Mouse (Mus musculus) forebrain, postnatal 0 days (tissue): ENCODE data around the gene Padi1. TPM values are rescaled to one million over a fixed set of nuclear protein-coding genes. Genes with fewer than 3 reads are reported as not detected.

Experiments
- ATAC-seq: fragments of 200-750 bp; cut with Nextera tagmentation; 2 replicates; pipeline ENCODE4 v1.8.0; 2017; ENCODE audit warnings: mild to moderate bottlenecking, moderate library complexity
- DNase-seq: peaks from one replicate; pipeline ENCODE4 v3.0.0-alpha.2; 2015
- H3K27ac ChIP-seq: fragments of 300-500 bp; sonication (generic); 2 replicates; pipeline ENCODE4 v1.5.1; 2014; ENCODE audit warnings: low read depth, mild to moderate bottlenecking, antibody characterized with exemption, low read length, moderate library complexity, mixed read lengths
- H3K27me3 ChIP-seq: fragments of 300-500 bp; sonication (generic); 2 replicates; pipeline ENCODE4 v1.6.1; 2014; ENCODE audit warnings: mild to moderate bottlenecking, low read length, mixed read lengths; ENCODE audit not compliant: insufficient read depth
- H3K36me3 ChIP-seq: fragments of 300-500 bp; sonication (generic); 2 replicates; pipeline ENCODE4 v1.6.1; 2014; ENCODE audit warnings: mild to moderate bottlenecking, moderate library complexity; ENCODE audit not compliant: insufficient read depth
- H3K4me1 ChIP-seq: fragments of 300-500 bp; sonication (generic); 2 replicates; pipeline ENCODE4 v1.6.1; 2014; ENCODE audit warnings: antibody characterized with exemption; ENCODE audit not compliant: insufficient read depth
- H3K4me2 ChIP-seq: fragments of 300-500 bp; sonication (generic); 2 replicates; pipeline ENCODE4 v1.6.1; 2014; ENCODE audit warnings: low read depth, mild to moderate bottlenecking, moderate library complexity
- H3K4me3 ChIP-seq: fragments of 300-500 bp; sonication (generic); 2 replicates; pipeline ENCODE4 v1.5.1; 2014; ENCODE audit warnings: low read depth, low read length, mixed read lengths
- H3K9ac ChIP-seq: fragments of 300-500 bp; sonication (generic); 2 replicates; pipeline ENCODE4 v1.6.1; 2014; ENCODE audit warnings: mild to moderate bottlenecking
- H3K9me3 ChIP-seq: fragments of 300-500 bp; sonication (generic); 2 replicates; pipeline ENCODE4 v1.6.1; 2016; ENCODE audit warnings: low read length
- CTCF ChIP-seq: sonication (generic); IDR thresholded peaks from 2 replicates; pipeline ENCODE4 v1.5.1; 2016; ENCODE audit warnings: antibody characterized with exemption, control low read depth, low read depth
- WGBS: fragments of 180-500 bp; shearing (Covaris S2); extraction: QIAGEN DNeasy Blood & Tissue Kit; methylation state at CpG from one replicate; pipeline ENCODE4 v1.1.7; 2014; 5-methylcytosine and 5-hydroxymethylcytosine counted together
- polyA plus RNA-seq: library from polyadenylated mRNA; unstranded; fragments of >200 nt; fragmentation: Nextera tagmentation; extraction: Ambion mirVana; gene quantifications from 2 replicates; pipeline ENCODE4 v1.2.1, GENCODE M21; 2015
- total RNA-seq: library from RNA; depleted of rRNA; stranded (reverse); fragments of >200 nt; gene quantifications from 2 replicates; pipeline ENCODE4 v1.2.3, GENCODE M21; 2014

The Padi1 gene
- total and polyA plus RNA-seq, 2 experiments from 2014 or later = 0.06 to 0.10 TPM

- ATAC-seq (no peak), DNase-seq (no peak)
- 79% methylated on average over 10 of the region's 10 CpGs for WGBS
- H3K27ac ChIP-seq = no peak overlapping the region
- no peak overlapping the region for H3K9ac ChIP-seq
- H3K4me2 ChIP-seq = no peak overlapping the region
- no peaks in the 10 kb centered on the region for H3K9me3 ChIP-seq
- TF ChIP-seq CTCF = no peak
- H3K4me1 ChIP-seq = no peaks in the 10 kb centered on the region
- no peaks in the 10 kb centered on the region for H3K36me3 ChIP-seq
- no peak overlapping the region for H3K4me3 ChIP-seq
- no peaks in the 10 kb centered on the region for H3K27me3 ChIP-seq
Observed at GRCm38 (mm10) chr4:140855151-140855550, 9.6 kb upstream of the Padi1 start.

GRCm38 (mm10) chr4:140854455-140854864, 8.9 kb upstream of the Padi1 start:
- Histone ChIP-seq H3K9me3 (no peaks in the 10 kb centered on the region), H3K4me2 (no peak overlapping the region), H3K27me3 (no peaks in the 10 kb centered on the region), H3K27ac (no peak overlapping the region), H3K4me3 (no peak overlapping the region), H3K4me1 (no peaks in the 10 kb centered on the region), H3K9ac (no peak overlapping the region), H3K36me3 (no peaks in the 10 kb centered on the region)
- 71% methylated on average over 10 of the region's 10 CpGs for WGBS
- TF ChIP-seq CTCF = no peak
- DNase-seq (no peak), ATAC-seq (no peak)

GRCm38 (mm10) chr4:140853626-140854025, 8.0 kb upstream of the Padi1 start:
- WGBS = 54% methylated on average over 8 of the region's 8 CpGs
- Histone ChIP-seq H3K4me1 (no peaks in the 10 kb centered on the region), H3K4me2 (no peak overlapping the region), H3K9me3 (no peaks in the 10 kb centered on the region), H3K4me3 (no peak overlapping the region), H3K9ac (no peak overlapping the region), H3K27ac (no peak overlapping the region), H3K36me3 (no peaks in the 10 kb centered on the region), H3K27me3 (no peaks in the 10 kb centered on the region)
- TF ChIP-seq CTCF = no peak
- DNase-seq (no peak), ATAC-seq (no peak)

- H3K27ac ChIP-seq = no peak overlapping the region
- no peak overlapping the region for H3K4me3 ChIP-seq
- ATAC-seq (no peak), DNase-seq (no peak)
- H3K4me1 ChIP-seq = no peaks in the 10 kb centered on the region
- TF ChIP-seq CTCF = no peak
- no peak overlapping the region for H3K4me2 ChIP-seq
- no peaks in the 10 kb centered on the region for H3K27me3 ChIP-seq
- H3K36me3 ChIP-seq = no peaks in the 10 kb centered on the region
- H3K9me3 ChIP-seq = no peaks in the 10 kb centered on the region
- H3K9ac ChIP-seq = no peak overlapping the region
- WGBS = 73% methylated on average over 11 of the region's 11 CpGs
Observed at GRCm38 (mm10) chr4:140849310-140849709, 3.7 kb upstream of the Padi1 start.

- Histone ChIP-seq H3K27me3 (no peaks in the 10 kb centered on the region), H3K27ac (no peak overlapping the region), H3K4me2 (no peak overlapping the region), H3K36me3 (no peaks in the 10 kb centered on the region), H3K4me3 (no peak overlapping the region), H3K9ac (no peak overlapping the region), H3K9me3 (no peaks in the 10 kb centered on the region), H3K4me1 (no peaks in the 10 kb centered on the region)
- TF ChIP-seq CTCF = no peak
- DNase-seq (no peak), ATAC-seq (no peak)
- 69% methylated on average over 4 of the region's 4 CpGs for WGBS
Observed at GRCm38 (mm10) chr4:140844991-140845390, 587 bp downstream of the Padi1 start.

- ATAC-seq (no peak), DNase-seq (no peak)
- H3K4me3 ChIP-seq = no peak overlapping the region
Observed at GRCm38 (mm10) chr4:140843670-140844280, 1.8 kb downstream of the Padi1 start.

GRCm38 (mm10) chr4:140842909-140843308, 2.7 kb downstream of the Padi1 start:
- Histone ChIP-seq H3K9ac (no peak overlapping the region), H3K27ac (no peak overlapping the region), H3K4me2 (no peak overlapping the region), H3K36me3 (no peaks in the 10 kb centered on the region), H3K4me3 (no peak overlapping the region), H3K27me3 (no peaks in the 10 kb centered on the region), H3K9me3 (no peaks in the 10 kb centered on the region), H3K4me1 (no peaks in the 10 kb centered on the region)
- DNase-seq (no peak), ATAC-seq (no peak)
- no peak for TF ChIP-seq CTCF
- 59% methylated on average over 1 of the region's 1 CpGs for WGBS

More at GRCm38 (mm10) chr4:140843670-140844280, 1.8 kb downstream of the Padi1 start:
- WGBS = 51% methylated on average over 15 of the region's 15 CpGs
- no peaks in the 10 kb centered on the region for H3K9me3 ChIP-seq
- H3K4me2 ChIP-seq = no peak overlapping the region
- no peak overlapping the region for H3K27ac ChIP-seq
- no peaks in the 10 kb centered on the region for H3K36me3 ChIP-seq
- no peaks in the 10 kb centered on the region for H3K27me3 ChIP-seq
- H3K9ac ChIP-seq = no peak overlapping the region
- TF ChIP-seq CTCF = no peak
- no peaks in the 10 kb centered on the region for H3K4me1 ChIP-seq

- Histone ChIP-seq H3K9me3 (no peaks in the 10 kb centered on the region), H3K9ac (no peak overlapping the region), H3K4me2 (no peak overlapping the region), H3K36me3 (no peaks in the 10 kb centered on the region), H3K27me3 (no peaks in the 10 kb centered on the region), H3K4me3 (no peak overlapping the region), H3K27ac (no peak overlapping the region), H3K4me1 (no peaks in the 10 kb centered on the region)
- ATAC-seq (no peak), DNase-seq (no peak)
- no peak for TF ChIP-seq CTCF
- 24% methylated on average over 8 of the region's 8 CpGs for WGBS
Observed at GRCm38 (mm10) chr4:140837879-140838278, 7.7 kb downstream of the Padi1 start.
